Comparison of ENCODE assay signal across 9 mouse cellular contexts in the genomic region with DNA sequence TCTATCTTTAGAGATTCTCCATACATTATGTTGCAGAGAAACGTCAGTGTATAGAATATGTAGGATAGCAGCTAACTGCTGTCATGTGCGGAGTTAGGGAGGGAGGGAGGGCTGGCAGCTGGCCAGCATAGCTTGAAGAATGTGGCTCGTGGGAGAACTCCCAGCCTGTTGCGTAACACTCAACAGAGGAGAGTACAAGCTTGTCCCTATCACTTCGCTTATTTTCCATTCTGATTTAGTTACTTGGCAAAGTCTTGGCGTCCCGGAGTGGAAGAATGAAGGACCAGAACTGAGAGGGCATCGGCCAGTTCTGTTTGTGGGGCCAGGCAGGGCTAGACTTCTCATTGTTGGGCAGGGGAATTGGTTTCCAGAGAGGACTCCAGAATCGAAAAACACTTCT. TPM values are rescaled to one million over a fixed set of nuclear protein-coding genes. Genes with fewer than 3 reads are reported as not detected.
DNase-seq lines count a peak whose midpoint lies in the region; ATAC-seq and TF ChIP-seq lines count a peak whose summit lies in the region.
"Had no signal": no experiment of that assay in that cellular context is flagged by ENCODE, and none has a peak within 500 bp of the region (broad histone marks: within the 10 kb centered on the region; RNA-seq: fewer than 3 reads in every experiment).

No protein-coding gene starts in this region.

- peaks cover 16% of the 10 kb centered on the region for H3K4me1 ChIP-seq in forebrain, embryonic 12.5 days
- H3K4me1 ChIP-seq in forebrain, embryonic 11.5 days (replicated peaks; ENCODE audit: control insufficient read depth, insufficient read depth, low read length), result no peaks in the 10 kb centered on the region
- peaks cover 2% of the 10 kb centered on the region for H3K4me1 ChIP-seq in liver, adult 2 months (ENCODE audit: control insufficient read depth, insufficient read depth, low read length)
- peaks cover 38% of the 10 kb centered on the region for H3K4me1 ChIP-seq in neural tube, embryonic 15.5 days

- no peak overlapping the region for H3K9ac ChIP-seq in forebrain, embryonic 12.5 days
- no peak overlapping the region for H3K9ac ChIP-seq in forebrain, embryonic 11.5 days (ENCODE audit: low read length)
- H3K9ac ChIP-seq in liver, adult 2 months (ENCODE audit: low read depth, low read length), result peak overlapping the region; percentile 16; the same call in 1 of the 2 replicates
- H3K9ac ChIP-seq in neural tube, embryonic 15.5 days (replicated peaks), result no peak overlapping the region

- 48% methylated on average over 9 of the region's 9 CpGs for WGBS in forebrain, embryonic 12.5 days
- WGBS in forebrain, embryonic 11.5 days, result 70% methylated on average over 9 of the region's 9 CpGs
- 3% methylated on average over 9 of the region's 9 CpGs for WGBS in liver, adult 2 months
- 26% methylated on average over 9 of the region's 9 CpGs for WGBS in neural tube, embryonic 15.5 days

- no peaks in the 10 kb centered on the region for H3K36me3 ChIP-seq in forebrain, embryonic 12.5 days (replicated peaks)
- H3K36me3 ChIP-seq in forebrain, embryonic 11.5 days (ENCODE audit: control insufficient read depth, insufficient read depth, low read length), result no peaks in the 10 kb centered on the region
- H3K36me3 ChIP-seq in liver, adult 2 months (ENCODE audit: control insufficient read depth, insufficient read depth, low read length), result no peaks in the 10 kb centered on the region
- no peaks in the 10 kb centered on the region for H3K36me3 ChIP-seq in neural tube, embryonic 15.5 days

- H3K79me2 ChIP-seq in liver, adult 2 months (ENCODE audit: control insufficient read depth, insufficient read depth, low read length), result peaks cover 5% of the 10 kb centered on the region; the same call in 1 of the 2 replicates

- no peak for TF ChIP-seq CTCF in liver, adult 2 months (IDR thresholded peaks at IDR 0.05; ENCODE audit: low read depth, low read length)

- ATAC-seq in forebrain, embryonic 12.5 days (ENCODE audit: low FRiP score), result peak; percentile 45; the same call in 1 of the 2 replicates
- no peak for ATAC-seq in forebrain, embryonic 11.5 days (replicated peaks; ENCODE audit: low FRiP score)
- peak; percentile 32; the same call in 1 of the 2 replicates for ATAC-seq in neural tube, embryonic 15.5 days (ENCODE audit: low FRiP score)
- no peak for ATAC-seq in CD4-positive, CD25-positive, alpha-beta regulatory T cell, adult 4 months

- peak overlapping the region; percentile 42; the same call in 1 of the 2 replicates for H3K27ac ChIP-seq in forebrain, embryonic 12.5 days
- no peak overlapping the region for H3K27ac ChIP-seq in forebrain, embryonic 11.5 days (ENCODE audit: low read depth, low read length)
- no peak overlapping the region; the same call in 1 of the 2 replicates for H3K27ac ChIP-seq in liver, adult 2 months (replicated peaks; ENCODE audit: insufficient read depth, low read depth, low read length)
- H3K27ac ChIP-seq in neural tube, embryonic 15.5 days (replicated peaks), result peak overlapping the region; percentile 52

- H3K27me3 ChIP-seq in forebrain, embryonic 12.5 days, result no peaks in the 10 kb centered on the region
- H3K27me3 ChIP-seq in forebrain, embryonic 11.5 days (ENCODE audit: control insufficient read depth, insufficient read depth, low read length), result no peaks in the 10 kb centered on the region
- no peaks in the 10 kb centered on the region for H3K27me3 ChIP-seq in liver, adult 2 months (ENCODE audit: control insufficient read depth, insufficient read depth, low read length)
- no peaks in the 10 kb centered on the region for H3K27me3 ChIP-seq in neural tube, embryonic 15.5 days (replicated peaks)

- DNase-seq in forebrain, embryonic 11.5 days (ENCODE audit: low spot score), result no peak
- peak; percentile 65 to 71 for DNase-seq in cerebellum, postnatal 10 days
- DNase-seq in heart, adult 8-10 months (ENCODE audit: low spot score), result peak; percentile 77
- DNase-seq in kidney, adult 9 months, result peak; percentile 83
- DNase-seq in liver, adult 2 months (ENCODE audit: extremely low read depth, low read depth, low spot score), result peak; percentile 78

- no peak for TF ChIP-seq POLR2A in liver, adult 2 months (IDR thresholded peaks at IDR 0.05; ENCODE audit: extremely low read depth, insufficient read depth, low read length)

- H3K4me3 ChIP-seq in forebrain, embryonic 12.5 days (replicated peaks), result no peak overlapping the region
- H3K4me3 ChIP-seq in forebrain, embryonic 11.5 days (ENCODE audit: low read depth, low read length), result no peak overlapping the region
- H3K4me3 ChIP-seq in liver, adult 2 months (ENCODE audit: insufficient read depth, low read depth, low read length), result no peak overlapping the region
- no peak overlapping the region for H3K4me3 ChIP-seq in neural tube, embryonic 15.5 days (replicated peaks)

- H3K9me3 ChIP-seq in forebrain, embryonic 12.5 days, result no peaks in the 10 kb centered on the region
- no peaks in the 10 kb centered on the region for H3K9me3 ChIP-seq in forebrain, embryonic 11.5 days (ENCODE audit: control insufficient read depth, low read length)
- no peaks in the 10 kb centered on the region for H3K9me3 ChIP-seq in neural tube, embryonic 15.5 days (replicated peaks)

- H3K4me2 ChIP-seq in forebrain, embryonic 12.5 days, result peak overlapping the region; percentile 21
- H3K4me2 ChIP-seq in forebrain, embryonic 11.5 days (ENCODE audit: low read depth, low read length, severe bottlenecking), result no peak overlapping the region
- H3K4me2 ChIP-seq in neural tube, embryonic 15.5 days, result peak overlapping the region; percentile 28

RNA-seq across cellular contexts. Expression of gene Gm10197, which starts 6.6 kb away (rescaled TPM):
- polyA plus RNA-seq in forebrain, embryonic 12.5 days (2016; fragmentation: Nextera tagmentation; extraction: Ambion mirVana), result 1.7 TPM in 1 of 2 replicates, not detected in the other
- polyA plus RNA-seq in forebrain, embryonic 11.5 days (2014; fragmentation: Nextera tagmentation; extraction: Ambion mirVana), result not detected in 2 replicates
- total RNA-seq in heart, adult 8-10 months (2022), result not detected
- total RNA-seq in liver, adult 2 months (2014; rRNA removed), result not detected in 2 replicates
- polyA plus RNA-seq in liver, adult 2 months (2012; rRNA removed), result not detected in 2 replicates
- polyA plus RNA-seq in neural tube, embryonic 15.5 days (2015; fragmentation: Nextera tagmentation; extraction: Ambion mirVana), result not detected in 2 replicates
- not detected for polyA plus RNA-seq in CD4-positive, CD25-positive, alpha-beta regulatory T cell, adult 4 months (2017; shearing (Covaris generic))
- total RNA-seq: layer of hippocampus, postnatal 14 days had no signal

RNA-seq across cellular contexts. Expression of gene Smndc1, which starts 25.4 kb away (rescaled TPM):
- polyA plus RNA-seq in forebrain, embryonic 12.5 days (2016; fragmentation: Nextera tagmentation; extraction: Ambion mirVana), result 45.4 and 49.6 TPM in 2 replicates
- 53.6 and 57.6 TPM in 2 replicates for polyA plus RNA-seq in forebrain, embryonic 11.5 days (2014; fragmentation: Nextera tagmentation; extraction: Ambion mirVana)
- 10 to 100 TPM; 31.9 to 37.5 (median 33.3) TPM for total RNA-seq in heart, adult 8-10 months (2022)
- 7.6 and 8.1 TPM in 2 replicates for total RNA-seq in liver, adult 2 months (2014; rRNA removed)
- 1.6 and 1.8 TPM in 2 replicates for polyA plus RNA-seq in liver, adult 2 months (2012; rRNA removed)
- polyA plus RNA-seq in neural tube, embryonic 15.5 days (2015; fragmentation: Nextera tagmentation; extraction: Ambion mirVana), result 29.3 and 31.6 TPM in 2 replicates
- 10 to 100 TPM; 32.0 to 32.3 TPM for polyA plus RNA-seq in CD4-positive, CD25-positive, alpha-beta regulatory T cell, adult 4 months (2017; shearing (Covaris generic))

RNA-seq across cellular contexts. Expression of gene Mxi1, which starts 54.6 kb away (rescaled TPM):
- 54.8 and 62.4 TPM in 2 replicates for polyA plus RNA-seq in forebrain, embryonic 12.5 days (2016; fragmentation: Nextera tagmentation; extraction: Ambion mirVana)
- 49.8 TPM in 2 replicates for polyA plus RNA-seq in forebrain, embryonic 11.5 days (2014; fragmentation: Nextera tagmentation; extraction: Ambion mirVana)
- total RNA-seq in heart, adult 8-10 months (2022), result 10 to 100 TPM; 38.7 to 49.2 (median 46.0) TPM
- total RNA-seq in liver, adult 2 months (2014; rRNA removed), result 16.0 and 16.1 TPM in 2 replicates
- polyA plus RNA-seq in liver, adult 2 months (2012; rRNA removed), result 11.8 and 15.7 TPM in 2 replicates
- polyA plus RNA-seq in neural tube, embryonic 15.5 days (2015; fragmentation: Nextera tagmentation; extraction: Ambion mirVana), result 40.0 and 40.8 TPM in 2 replicates
- polyA plus RNA-seq in CD4-positive, CD25-positive, alpha-beta regulatory T cell, adult 4 months (2017; shearing (Covaris generic)), result 1 to 10 TPM; 4.8 to 6.2 TPM

Comparison
In these comparisons a context has a peak if more than half of its experiments do, and no peak if none do; other contexts are left out.
1. ATAC-seq: peak in forebrain, embryonic 12.5 days (single experiment) and neural tube, embryonic 15.5 days (single experiment); none in forebrain, embryonic 11.5 days (single experiment) and CD4-positive, CD25-positive, alpha-beta regulatory T cell, adult 4 months (single experiment).
2. H3K27ac ChIP-seq: peak in forebrain, embryonic 12.5 days (single experiment) and neural tube, embryonic 15.5 days (single experiment); none in forebrain, embryonic 11.5 days (single experiment) and liver, adult 2 months (single experiment).
3. RNA of gene Smndc1, which starts 25.4 kb away (polyA plus RNA-seq): 53.6 to 57.6 TPM in forebrain, embryonic 11.5 days, 45.4 to 49.6 TPM in forebrain, embryonic 12.5 days, 32.0 to 32.3 TPM in CD4-positive, CD25-positive, alpha-beta regulatory T cell, adult 4 months and 29.3 to 31.6 TPM in neural tube, embryonic 15.5 days; 1.6 to 1.8 TPM in liver, adult 2 months; every median in the first group is over 10 times any median in the second.